Mouse (Mus musculus) embryonic facial prominence, embryonic 12.5 days (tissue): ENCODE results near the gene Brip1. TPM values are rescaled to one million over a fixed set of nuclear protein-coding genes. Genes with fewer than 3 reads are reported as not detected.

ENCODE experiments used
- ATAC-seq: fragments of 200-750 bp; cut with Nextera tagmentation; 2 replicates; pipeline ENCODE4 v1.8.0; 2017; ENCODE audit not compliant: insufficient number of reproducible peaks, insufficient read depth, low FRiP score, low TSS enrichment
- H3K27ac ChIP-seq: fragments of 300-500 bp; sonication (generic); 2 replicates; pipeline ENCODE4 v1.5.1; 2016; ENCODE audit warnings: mild to moderate bottlenecking
- H3K27me3 ChIP-seq: fragments of 300-500 bp; sonication (generic); 2 replicates; pipeline ENCODE4 v1.6.1; 2016; ENCODE audit warnings: mild to moderate bottlenecking, moderate library complexity
- H3K36me3 ChIP-seq: fragments of 300-500 bp; sonication (generic); 2 replicates; pipeline ENCODE4 v1.6.1; 2016; ENCODE audit warnings: mild to moderate bottlenecking
- H3K4me1 ChIP-seq: fragments of 300-500 bp; sonication (generic); 2 replicates; pipeline ENCODE4 v1.6.1; 2016
- H3K4me2 ChIP-seq: fragments of 300-500 bp; sonication (generic); replicated peaks from 2 replicates; pipeline ENCODE4 v1.6.1; 2016; ENCODE audit warnings: mild to moderate bottlenecking, moderate library complexity
- H3K4me3 ChIP-seq: fragments of 300-500 bp; sonication (generic); 2 replicates; pipeline ENCODE4 v1.5.1; 2016; ENCODE audit warnings: mild to moderate bottlenecking
- H3K9ac ChIP-seq: fragments of 300-500 bp; sonication (generic); 2 replicates; pipeline ENCODE4 v1.6.1; 2016; ENCODE audit warnings: mild to moderate bottlenecking, moderate library complexity
- H3K9me3 ChIP-seq: fragments of 300-500 bp; sonication (generic); 2 replicates; pipeline ENCODE4 v1.6.1; 2016; ENCODE audit warnings: mild to moderate bottlenecking, moderate library complexity
- WGBS: fragments of 180-500 bp; shearing (Covaris S2); methylation state at CpG from one replicate; pipeline ENCODE4 v1.1.7; 2016; 5-methylcytosine and 5-hydroxymethylcytosine counted together
- polyA plus RNA-seq: library from polyadenylated mRNA; unstranded; fragments of >200 nt; fragmentation: Nextera tagmentation; extraction: Ambion mirVana; gene quantifications from 2 replicates; pipeline ENCODE4 v1.2.1, GENCODE M21; 2016

Gene Brip1
- polyA plus RNA-seq, 1 experiment from 2014 or later: 9.3 TPM

DNA sequence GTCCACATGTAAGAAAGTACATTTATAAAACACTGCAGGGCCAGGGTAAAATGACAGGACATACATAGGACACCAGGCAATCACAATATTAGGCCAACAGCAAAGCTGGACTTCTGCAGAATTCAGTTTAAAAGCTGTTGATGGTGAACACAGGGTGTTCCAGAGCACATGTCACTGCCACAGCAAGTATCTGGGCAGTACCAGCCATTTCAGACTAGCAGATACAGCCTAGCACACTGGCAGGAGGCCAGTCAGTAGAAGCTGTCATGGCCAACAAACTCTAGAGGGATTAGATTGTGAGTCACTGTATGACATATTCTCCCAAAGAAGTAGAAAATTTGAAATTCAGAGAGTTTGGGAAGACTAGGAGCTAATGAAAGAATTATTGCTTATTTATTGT lies 94.4 kb downstream of the Brip1 start:
- Histone ChIP-seq H3K9me3 (no peaks in the 10 kb centered on the region), H3K4me3 (no peak overlapping the region), H3K36me3 (no peaks in the 10 kb centered on the region; the same call in 1 of the 2 replicates), H3K27me3 (no peaks in the 10 kb centered on the region), H3K4me2 (no peak overlapping the region), H3K27ac (no peak overlapping the region), H3K4me1 (no peaks in the 10 kb centered on the region), H3K9ac (no peak overlapping the region)
- no peak for ATAC-seq

DNA sequence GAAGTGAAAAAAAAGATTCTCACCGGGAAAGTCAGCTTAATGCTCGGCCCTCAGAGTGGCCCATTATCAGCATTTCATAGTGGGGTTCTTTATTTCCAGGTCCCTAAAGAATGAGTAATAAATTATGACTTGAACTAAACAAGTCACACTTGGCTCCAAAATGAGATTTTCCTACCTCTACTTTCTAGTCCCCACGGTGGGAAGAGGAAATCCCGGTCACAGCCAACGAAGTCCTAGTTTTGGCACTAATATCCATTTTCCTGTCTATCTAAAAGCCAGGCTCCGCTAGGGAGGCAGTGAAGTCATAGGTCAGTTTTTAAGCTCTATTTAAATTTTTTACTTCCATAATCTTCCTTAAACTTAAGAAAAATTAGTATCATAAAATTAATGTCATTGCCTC lies 99.8 kb downstream of the Brip1 start:
- peaks cover 4% of the 10 kb centered on the region for H3K36me3 ChIP-seq

DNA sequence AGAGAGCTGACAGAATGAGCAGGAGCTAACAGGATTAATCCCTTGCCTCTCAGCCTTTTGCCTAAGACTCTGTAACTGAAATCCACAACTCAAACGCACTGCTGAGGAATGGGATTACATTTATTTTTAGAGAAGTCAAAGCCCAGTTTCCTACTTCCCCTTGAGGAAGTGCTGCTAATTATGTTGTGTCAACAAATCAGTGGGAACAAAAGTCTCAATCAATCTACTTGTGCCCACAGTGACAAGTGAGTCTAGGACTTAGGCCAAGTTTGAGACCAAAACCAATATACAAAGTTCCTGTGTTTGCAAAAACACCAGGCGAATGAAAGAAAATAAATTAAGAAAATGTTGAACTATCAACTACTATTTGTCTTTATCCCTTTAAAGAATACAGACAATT lies 101.7 kb downstream of the Brip1 start:
- no peak for ATAC-seq
- Histone ChIP-seq H3K9me3 (no peaks in the 10 kb centered on the region), H3K36me3 (peaks cover 4% of the 10 kb centered on the region), H3K4me3 (no peak overlapping the region), H3K27me3 (no peaks in the 10 kb centered on the region), H3K9ac (no peak overlapping the region), H3K4me1 (peaks cover 3% of the 10 kb centered on the region; the same call in 1 of the 2 replicates), H3K4me2 (no peak overlapping the region), H3K27ac (no peak overlapping the region)
- 43% methylated on average over 2 of the region's 2 CpGs for WGBS

More for the DNA sequence above, 99.8 kb downstream of the Brip1 start:
- H3K4me1 ChIP-seq: peaks cover 3% of the 10 kb centered on the region; the same call in 1 of the 2 replicates
- no peaks in the 10 kb centered on the region for H3K9me3 ChIP-seq
- no peak overlapping the region for H3K4me2 ChIP-seq
- H3K27ac ChIP-seq: no peak overlapping the region
- ATAC-seq: no peak
- H3K4me3 ChIP-seq: no peak overlapping the region
- H3K9ac ChIP-seq: no peak overlapping the region
- no peaks in the 10 kb centered on the region for H3K27me3 ChIP-seq
- 86% methylated on average over 6 of the region's 6 CpGs for WGBS

DNA sequence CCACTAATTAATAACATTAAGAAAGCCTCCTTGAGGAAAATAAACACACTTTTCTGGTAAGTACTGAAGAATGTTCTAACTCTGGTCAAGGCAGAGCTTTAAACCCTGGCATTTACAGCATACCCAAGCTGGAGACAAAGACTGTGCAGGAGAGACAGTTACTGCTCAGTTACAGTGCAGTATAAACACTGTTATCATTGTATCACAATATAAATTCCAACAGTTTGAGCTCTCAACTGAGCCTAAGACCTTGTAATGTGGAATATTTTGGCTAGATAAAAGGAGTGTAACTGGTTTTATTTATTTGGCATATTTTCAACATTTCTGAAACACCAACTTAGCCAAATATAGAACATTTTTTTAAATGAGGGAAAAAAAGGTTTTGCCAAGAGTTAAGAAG lies 112.2 kb downstream of the Brip1 start:
- no peaks in the 10 kb centered on the region for H3K36me3 ChIP-seq
- no peaks in the 10 kb centered on the region for H3K27me3 ChIP-seq
- H3K4me1 ChIP-seq: no peaks in the 10 kb centered on the region
- no peak overlapping the region for H3K4me2 ChIP-seq
- H3K9me3 ChIP-seq: no peaks in the 10 kb centered on the region
- no peak overlapping the region for H3K4me3 ChIP-seq
- H3K27ac ChIP-seq: no peak overlapping the region
- ATAC-seq: no peak
- no peak overlapping the region for H3K9ac ChIP-seq

DNA sequence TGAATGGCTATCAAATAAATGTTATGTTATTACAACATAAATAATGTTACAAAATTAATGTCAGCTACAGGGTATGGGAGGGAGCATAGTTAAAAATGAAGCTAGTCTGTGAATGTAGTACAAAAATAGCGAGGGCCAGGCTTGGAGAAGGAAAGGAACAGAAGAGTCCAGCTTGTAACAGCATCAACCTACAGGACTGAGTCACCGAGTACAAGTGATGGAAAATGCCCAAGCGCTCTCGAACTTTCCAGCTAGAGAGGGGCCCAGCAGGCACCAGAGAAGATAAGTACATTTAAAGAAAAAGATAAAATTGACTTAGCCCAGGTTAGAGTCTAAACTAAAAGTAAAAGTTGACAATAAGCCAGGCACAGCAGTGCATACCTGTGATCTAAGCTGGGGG lies 116.5 kb downstream of the Brip1 start:
- Histone ChIP-seq H3K27me3 (no peaks in the 10 kb centered on the region), H3K4me2 (no peak overlapping the region), H3K4me3 (no peak overlapping the region), H3K9ac (no peak overlapping the region), H3K27ac (no peak overlapping the region), H3K9me3 (no peaks in the 10 kb centered on the region), H3K36me3 (no peaks in the 10 kb centered on the region), H3K4me1 (no peaks in the 10 kb centered on the region)
- WGBS: 75% methylated on average over 4 of the region's 4 CpGs
- ATAC-seq: no peak

DNA sequence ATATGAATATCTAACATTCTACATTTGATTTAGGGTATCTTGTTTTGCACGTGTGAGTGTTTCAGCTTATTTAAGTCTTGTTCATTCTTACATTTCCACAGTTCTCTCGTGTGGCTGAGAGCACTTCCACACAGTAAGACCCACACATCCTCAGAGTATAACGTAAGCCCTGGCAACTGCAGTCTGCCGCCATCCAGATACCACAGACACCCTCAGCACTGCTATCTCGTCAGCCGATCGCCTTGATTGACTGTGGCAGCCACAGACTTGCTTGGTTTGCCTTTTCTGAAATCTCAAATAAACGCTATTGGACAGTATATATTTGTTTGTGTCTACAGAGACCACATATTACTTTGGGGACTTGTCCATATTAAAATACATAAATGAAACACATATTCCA lies 123.0 kb downstream of the Brip1 start:
- peaks cover 9% of the 10 kb centered on the region; the same call in 1 of the 2 replicates for H3K36me3 ChIP-seq
- no peak overlapping the region for H3K4me2 ChIP-seq
- H3K9me3 ChIP-seq: no peaks in the 10 kb centered on the region
- no peak for ATAC-seq
- no peaks in the 10 kb centered on the region for H3K4me1 ChIP-seq
- H3K27ac ChIP-seq: no peak overlapping the region
- no peak overlapping the region for H3K4me3 ChIP-seq
- no peak overlapping the region for H3K9ac ChIP-seq
- H3K27me3 ChIP-seq: no peaks in the 10 kb centered on the region
- WGBS: 84% methylated on average over 8 of the region's 8 CpGs

DNA sequence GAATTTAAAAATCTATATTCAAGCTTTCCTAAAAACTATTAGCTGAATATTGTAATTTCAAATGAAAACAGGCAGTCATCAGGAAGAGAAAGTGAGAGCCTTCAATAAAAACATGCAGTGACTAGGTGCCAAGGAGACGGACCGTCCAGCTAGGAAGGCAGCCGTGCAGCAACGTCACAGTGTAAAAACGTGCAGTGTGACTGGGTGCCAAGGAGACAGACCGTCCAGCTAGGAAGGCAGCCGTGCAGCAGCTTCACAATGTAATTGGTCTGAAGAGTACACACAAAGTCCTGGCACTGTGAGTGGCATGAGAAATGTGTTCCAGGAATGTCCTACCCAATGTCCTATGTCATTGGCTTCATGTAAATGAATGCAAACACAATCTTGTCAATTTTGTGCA lies 124.0 kb downstream of the Brip1 start:
- Histone ChIP-seq H3K9me3 (no peaks in the 10 kb centered on the region), H3K9ac (no peak overlapping the region), H3K4me1 (no peaks in the 10 kb centered on the region), H3K36me3 (peaks cover 9% of the 10 kb centered on the region; the same call in 1 of the 2 replicates), H3K4me3 (no peak overlapping the region), H3K4me2 (no peak overlapping the region), H3K27ac (no peak overlapping the region), H3K27me3 (no peaks in the 10 kb centered on the region)
- ATAC-seq: no peak
- WGBS: 89% methylated on average over 7 of the region's 7 CpGs

DNA sequence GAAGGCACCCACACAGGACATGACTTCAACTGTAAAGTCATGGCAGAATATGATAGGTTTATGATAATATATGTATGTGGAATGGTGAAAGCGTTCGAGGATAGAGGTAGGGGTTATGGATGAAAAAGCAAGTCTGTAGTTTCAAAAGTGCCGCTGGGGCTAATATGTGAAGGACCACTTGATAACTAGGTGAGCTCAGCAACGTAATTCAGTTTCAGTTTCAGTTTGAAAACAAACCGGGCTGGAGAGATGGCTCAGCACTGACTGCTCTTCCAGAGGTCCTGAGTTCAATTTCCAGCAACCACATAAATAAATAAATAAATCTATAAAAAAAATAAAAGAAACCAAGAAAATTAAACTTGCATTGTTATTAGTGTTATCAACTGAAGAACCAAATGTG lies 124.6 kb downstream of the Brip1 start:
- Histone ChIP-seq H3K9me3 (no peaks in the 10 kb centered on the region), H3K27me3 (no peaks in the 10 kb centered on the region), H3K4me1 (no peaks in the 10 kb centered on the region), H3K27ac (no peak overlapping the region), H3K9ac (no peak overlapping the region), H3K36me3 (peaks cover 9% of the 10 kb centered on the region; the same call in 1 of the 2 replicates), H3K4me3 (no peak overlapping the region), H3K4me2 (no peak overlapping the region)
- ATAC-seq: no peak
- 92% methylated on average over 5 of the region's 5 CpGs for WGBS

DNA sequence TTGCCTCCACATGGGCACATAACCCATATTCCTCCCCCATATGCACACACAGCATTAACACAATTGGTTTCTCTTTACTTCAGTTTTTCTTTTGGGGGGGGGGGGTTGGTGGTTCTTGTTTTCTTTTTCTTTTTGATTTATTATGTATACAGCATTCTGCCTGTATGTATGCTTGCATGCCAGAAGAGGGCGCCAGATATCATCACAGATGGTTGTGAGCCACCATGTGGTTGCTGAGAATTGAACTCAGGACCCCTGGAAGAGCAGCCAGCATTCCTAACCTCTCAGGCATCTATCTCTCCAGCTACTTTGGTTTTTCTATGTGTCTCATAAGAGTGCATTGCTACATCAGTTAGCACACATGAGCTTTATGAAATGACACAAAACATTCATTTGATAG lies 125.6 kb downstream of the Brip1 start:
- no peak overlapping the region for H3K27ac ChIP-seq
- no peaks in the 10 kb centered on the region for H3K27me3 ChIP-seq
- H3K9ac ChIP-seq: no peak overlapping the region
- 100% methylated on average over 1 of the region's 1 CpGs for whole genome bisulfite sequencing
- H3K4me1 ChIP-seq: no peaks in the 10 kb centered on the region
- H3K9me3 ChIP-seq: no peaks in the 10 kb centered on the region
- H3K36me3 ChIP-seq: peaks cover 9% of the 10 kb centered on the region; the same call in 1 of the 2 replicates
- ATAC-seq: no peak
- H3K4me3 ChIP-seq: no peak overlapping the region
- H3K4me2 ChIP-seq: no peak overlapping the region

DNA sequence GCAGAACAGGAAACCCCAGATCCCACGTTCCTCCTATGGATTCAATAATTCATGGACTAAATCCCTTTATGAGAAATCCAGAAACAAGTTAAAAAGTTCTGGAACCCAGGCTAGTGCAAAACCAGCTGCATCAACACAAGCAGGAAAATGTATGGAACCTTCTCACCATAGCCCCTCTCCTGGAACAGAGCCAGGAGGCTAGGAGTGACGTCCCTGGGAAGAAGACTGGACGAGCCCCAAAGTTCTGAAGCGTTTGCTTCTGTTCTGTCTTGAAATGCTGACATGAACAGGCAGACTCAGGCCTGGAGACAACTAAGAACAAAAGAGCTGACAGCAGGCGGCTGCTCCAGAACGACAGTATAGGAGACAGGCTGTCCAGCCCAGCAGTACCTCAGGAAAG lies 132.3 kb downstream of the Brip1 start:
- 78% methylated on average over 6 of the region's 6 CpGs for WGBS
- ATAC-seq: no peak

DNA sequence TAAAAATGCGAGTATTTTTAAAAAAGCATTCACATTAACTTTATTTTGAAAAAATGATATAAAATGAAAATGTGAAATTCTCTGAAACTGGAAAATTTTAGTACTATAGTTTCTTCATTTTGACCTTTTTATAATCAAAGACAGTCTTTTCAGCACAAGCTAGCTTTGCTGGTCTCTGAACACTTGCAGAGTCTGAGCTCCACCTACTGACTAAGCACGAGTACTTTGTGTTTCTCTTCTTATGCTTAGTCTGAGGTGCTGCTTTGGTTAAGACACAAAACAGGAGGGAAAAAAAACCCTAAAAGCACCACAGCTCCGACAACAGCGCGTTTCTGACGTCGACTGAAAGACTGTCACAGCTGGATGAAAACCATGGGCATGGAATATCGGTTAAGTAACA lies 133.8 kb downstream of the Brip1 start:
- no peaks in the 10 kb centered on the region for H3K9me3 ChIP-seq
- WGBS: 79% methylated on average over 8 of the region's 8 CpGs
- no peaks in the 10 kb centered on the region for H3K27me3 ChIP-seq
- H3K27ac ChIP-seq: no peak overlapping the region
- H3K36me3 ChIP-seq: no peaks in the 10 kb centered on the region
- H3K4me1 ChIP-seq: no peaks in the 10 kb centered on the region
- no peak overlapping the region for H3K4me3 ChIP-seq
- H3K4me2 ChIP-seq: no peak overlapping the region
- ATAC-seq: no peak
- no peak overlapping the region for H3K9ac ChIP-seq

More for the DNA sequence above, 132.3 kb downstream of the Brip1 start:
- H3K9ac ChIP-seq: no peak overlapping the region
- no peak overlapping the region for H3K4me2 ChIP-seq
- H3K27ac ChIP-seq: no peak overlapping the region
- H3K27me3 ChIP-seq: no peaks in the 10 kb centered on the region
- no peaks in the 10 kb centered on the region for H3K4me1 ChIP-seq
- H3K36me3 ChIP-seq: no peaks in the 10 kb centered on the region
- H3K4me3 ChIP-seq: no peak overlapping the region
- no peaks in the 10 kb centered on the region for H3K9me3 ChIP-seq

DNA sequence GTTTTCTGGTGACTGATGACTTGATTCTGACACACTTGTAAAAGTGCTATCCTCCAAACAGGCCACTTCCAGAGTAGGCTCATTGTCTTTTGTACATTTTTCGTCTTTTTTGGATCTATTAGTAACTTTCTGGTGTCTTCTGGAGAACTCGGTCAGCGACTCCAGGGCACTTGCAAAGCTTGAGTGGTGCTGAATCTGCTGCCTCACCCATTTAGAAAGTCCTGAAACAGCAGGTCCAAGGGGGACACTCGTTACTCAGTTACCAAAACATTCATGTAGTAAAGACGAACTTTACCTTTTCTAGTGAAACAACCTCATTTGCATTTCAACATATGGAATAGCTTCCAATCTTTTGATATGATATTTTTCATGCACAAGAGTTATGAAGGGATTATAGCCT lies 136.1 kb downstream of the Brip1 start:
- Histone ChIP-seq H3K9me3 (no peaks in the 10 kb centered on the region), H3K4me3 (no peak overlapping the region), H3K4me1 (no peaks in the 10 kb centered on the region), H3K27me3 (no peaks in the 10 kb centered on the region), H3K36me3 (no peaks in the 10 kb centered on the region), H3K4me2 (no peak overlapping the region), H3K9ac (no peak overlapping the region), H3K27ac (no peak overlapping the region)
- WGBS: 89% methylated on average over 5 of the region's 5 CpGs
- ATAC-seq: no peak

DNA sequence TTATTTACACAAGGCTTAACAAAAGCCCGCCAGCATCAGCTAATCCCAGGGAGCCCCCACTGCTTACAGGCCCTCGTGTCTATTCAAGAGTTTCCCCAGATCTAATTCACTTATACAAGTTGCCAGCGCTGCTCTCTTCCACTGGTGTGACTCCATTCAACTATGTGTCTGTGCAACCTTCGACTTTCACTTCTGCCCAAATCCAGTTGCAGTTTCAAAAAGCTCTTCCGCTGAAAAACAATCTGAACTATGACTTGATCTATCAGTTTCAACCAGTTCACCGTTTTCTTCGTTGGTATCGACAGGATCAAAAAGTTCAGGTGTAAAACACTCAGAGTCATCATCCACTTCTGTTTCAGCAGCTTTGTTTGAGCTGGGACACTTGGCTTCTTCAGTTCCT lies 139.8 kb downstream of the Brip1 start:
- no peak for ATAC-seq
- 89% methylated on average over 8 of the region's 8 CpGs for WGBS
- H3K4me3 ChIP-seq: no peak overlapping the region
- no peak overlapping the region for H3K27ac ChIP-seq
- H3K4me2 ChIP-seq: no peak overlapping the region
- H3K9ac ChIP-seq: no peak overlapping the region
- no peaks in the 10 kb centered on the region for H3K9me3 ChIP-seq
- H3K36me3 ChIP-seq: no peaks in the 10 kb centered on the region
- no peaks in the 10 kb centered on the region for H3K4me1 ChIP-seq
- H3K27me3 ChIP-seq: no peaks in the 10 kb centered on the region
